Mouse (Mus musculus) cerebellum, adult 2 months (tissue): ENCODE results near the gene Rab5b.

ENCODE experiments used
- CTCF ChIP-seq: fragments of 200-500 bp; IDR thresholded peaks from 2 replicates; pipeline ENCODE4 v1.5.1; 2011; ENCODE audit warnings: low read depth, mild to moderate bottlenecking, control low read depth, low read length, moderate library complexity, borderline replicate concordance; ENCODE audit not compliant: insufficient read depth
- POLR2A ChIP-seq: fragments of 200-500 bp; IDR thresholded peaks from 2 replicates; pipeline ENCODE4 v1.6.1; 2011; ENCODE audit warnings: low read length, control low read depth, borderline replicate concordance; ENCODE audit not compliant: insufficient read depth

- TF ChIP-seq POLR2A = no peak
- TF ChIP-seq CTCF = no peak
Measured at GRCm38 (mm10) chr10:128637011-128637410, 59.1 kb downstream of the Rab5b start.
